In the genomic region with DNA sequence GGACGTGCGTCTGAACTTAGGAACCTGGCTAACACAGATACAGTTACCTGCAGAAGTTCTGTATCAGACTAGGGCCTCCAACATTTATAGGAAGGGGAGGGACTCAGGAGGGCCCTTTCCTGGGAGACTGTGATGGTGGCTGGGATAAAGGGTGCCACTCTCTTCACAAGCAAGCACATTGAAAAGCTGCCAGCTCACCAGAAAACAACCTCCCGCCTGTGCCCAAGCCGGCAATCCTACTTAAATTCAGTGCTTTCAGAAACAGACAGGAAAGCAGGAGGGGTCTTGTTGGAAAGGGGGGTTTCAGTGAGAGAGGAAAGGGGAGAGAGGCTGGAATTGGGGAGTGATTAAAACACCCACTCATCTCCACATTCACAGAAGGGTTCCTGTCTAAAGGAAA, we compare ENCODE assay signal across 20 mouse cellular contexts.
DNase-seq lines count a peak whose midpoint lies in the region; ATAC-seq and TF ChIP-seq lines count a peak whose summit lies in the region.
"Had no signal": no experiment of that assay in that cellular context is flagged by ENCODE, and none has a peak within 500 bp of the region (broad histone marks: within the 10 kb centered on the region; RNA-seq: fewer than 3 reads in every experiment).

No protein-coding gene starts in this region.

- ATAC-seq in midbrain, embryonic 15.5 days (replicated peaks): 0 out of 2 replicates have a peak, but pooled peaks have one; percentile 31
- ATAC-seq: liver, embryonic 12.5 days had no signal

- no peak overlapping the region for H3K9ac ChIP-seq in midbrain, embryonic 15.5 days
- H3K9ac ChIP-seq: heart, embryonic 13.5 days; liver, embryonic 12.5 days; lung, embryonic 15.5 days; stomach, embryonic 15.5 days had no signal

- no peaks in the 10 kb centered on the region for H3K27me3 ChIP-seq in midbrain, embryonic 15.5 days (replicated peaks)
- H3K27me3 ChIP-seq: heart, embryonic 13.5 days; liver, embryonic 12.5 days; lung, embryonic 15.5 days; megakaryocyte, embryonic 14.5 days; stomach, embryonic 15.5 days had no signal

- H3K27ac ChIP-seq in layer of hippocampus, adult 2 months: no peak overlapping the region
- H3K27ac ChIP-seq in midbrain, embryonic 15.5 days: peak overlapping the region; percentile 48; the same call in 1 of the 2 replicates
- H3K27ac ChIP-seq: embryonic facial prominence, embryonic 10.5 days; heart, embryonic 13.5 days; liver, embryonic 12.5 days; lung, embryonic 15.5 days; stomach, embryonic 15.5 days had no signal

- 65% methylated on average over 4 of the region's 4 CpGs for WGBS in midbrain, embryonic 15.5 days

- DNase-seq in cerebellum, adult 9-10 months: peak; percentile 51
- DNase-seq in cerebellum, adult 11 months: no peak
- peak; percentile 26 for DNase-seq in layer of hippocampus, adult 11-12 months (ENCODE audit: low spot score)
- no peak for DNase-seq in layer of hippocampus, adult 2 months (ENCODE audit: low spot score in 2 of 2)
- DNase-seq in brain, embryonic 18.5 days (ENCODE audit: low read depth, low spot score): peak; percentile 16
- DNase-seq in thymus, postnatal 4 days: no peak
- no peak for DNase-seq in gastrocnemius, postnatal 36 days
- DNase-seq: adrenal gland, postnatal 25 days; kidney, adult 18-20 months; kidney, postnatal 25 days; spleen, adult 18-20 months; thymus, postnatal 14 days had no signal

- 0 out of 2 replicates have a peak, but pooled peaks cover 2% of the 10 kb centered on the region for H3K36me3 ChIP-seq in midbrain, embryonic 15.5 days (replicated peaks)

- H3K4me3 ChIP-seq in layer of hippocampus, adult 2 months: no peak overlapping the region
- H3K4me3 ChIP-seq in midbrain, embryonic 15.5 days: no peak overlapping the region
- H3K4me3 ChIP-seq: embryonic facial prominence, embryonic 10.5 days; erythroblast, embryonic 14.5 days; heart, embryonic 13.5 days; liver, embryonic 12.5 days; lung, embryonic 15.5 days; megakaryocyte, embryonic 14.5 days; stomach, embryonic 15.5 days had no signal

- TF ChIP-seq CTCF in layer of hippocampus, adult 2 months (conservative IDR thresholded peaks at IDR 0.05): no peak

- H3K9me3 ChIP-seq in midbrain, embryonic 15.5 days: no peaks in the 10 kb centered on the region
- H3K9me3 ChIP-seq: embryonic facial prominence, embryonic 10.5 days; heart, embryonic 13.5 days; liver, embryonic 12.5 days; lung, embryonic 15.5 days; megakaryocyte, embryonic 14.5 days; stomach, embryonic 15.5 days had no signal

- intact Hi-C loops in gastrocnemius, postnatal 36 days (cut with DNase I): no loop called here

- peaks cover 14% of the 10 kb centered on the region; the same call in 1 of the 2 replicates for H3K4me1 ChIP-seq in midbrain, embryonic 15.5 days
- H3K4me1 ChIP-seq: stomach, embryonic 15.5 days had no signal

- no peak overlapping the region for H3K4me2 ChIP-seq in midbrain, embryonic 15.5 days
- H3K4me2 ChIP-seq: heart, embryonic 13.5 days; liver, embryonic 12.5 days; lung, embryonic 15.5 days; stomach, embryonic 15.5 days had no signal

Comparison
In these comparisons a context has a peak if more than half of its experiments do, and no peak if none do; other contexts are left out.
1. DNase-seq: peak in cerebellum, adult 9-10 months (single experiment), layer of hippocampus, adult 11-12 months (single experiment) and brain, embryonic 18.5 days (single experiment); none in cerebellum, adult 11 months (single experiment), layer of hippocampus, adult 2 months (0 of 2), thymus, postnatal 4 days (single experiment) and gastrocnemius, postnatal 36 days (0 of 2).